Mouse (Mus musculus) c-Kit-negative CD71-positive TER-119-positive erythroid progenitor cells, embryonic 14.5 days (primary cell): Measurements from ENCODE around the gene Madd.
"Not testable (repeated sequence)": the region's sequence is repeated elsewhere in the genome, so short reads cannot be mapped to it uniquely, and the experiment has no call there.

Experiments
- DNase-seq: peaks from one replicate; pipeline ENCODE4 v3.0.0-alpha.2; 2013; ENCODE audit warnings: low read depth, low spot score

Madd gene

DNA sequence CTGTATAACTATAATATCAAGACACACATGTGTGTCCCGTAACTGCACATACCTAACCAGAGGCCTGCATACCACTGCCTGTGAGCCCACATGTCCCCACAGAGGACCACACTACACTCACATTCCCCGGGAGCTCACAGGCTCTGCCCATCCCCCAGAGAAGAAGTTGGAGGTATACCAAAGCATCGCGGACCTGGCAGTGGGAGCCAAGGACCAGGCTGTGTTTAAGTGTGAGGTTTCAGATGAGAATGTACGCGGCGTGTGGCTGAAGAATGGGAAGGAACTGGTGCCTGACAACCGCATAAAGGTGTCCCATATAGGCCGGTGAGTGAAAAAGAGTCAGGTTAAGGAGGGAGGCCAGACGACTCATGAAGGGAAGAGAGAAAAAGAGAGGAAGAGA, 58.5 kb downstream of the Madd start:
- DNase-seq: no peak

DNA sequence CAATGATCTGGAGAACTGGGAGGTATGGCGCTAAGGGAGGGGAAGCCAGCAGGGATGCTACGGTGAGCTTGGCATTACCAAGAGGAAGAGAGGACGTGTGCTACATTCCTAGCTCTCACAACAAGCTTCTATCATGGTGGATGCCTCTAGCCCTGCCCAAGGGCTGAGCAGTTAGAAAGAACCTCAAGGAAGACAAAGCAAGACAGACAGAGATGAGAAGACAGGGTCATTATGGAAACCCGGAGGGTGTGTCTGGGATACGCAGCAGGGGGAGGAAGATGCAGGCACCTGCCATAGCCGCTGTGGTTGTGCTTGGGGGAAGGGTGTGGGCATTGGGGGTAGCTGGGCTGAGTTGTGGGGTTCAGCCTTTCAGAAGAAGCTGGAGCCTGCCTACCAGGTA, 60.1 kb downstream of the Madd start:
- no peak for DNase-seq

DNA sequence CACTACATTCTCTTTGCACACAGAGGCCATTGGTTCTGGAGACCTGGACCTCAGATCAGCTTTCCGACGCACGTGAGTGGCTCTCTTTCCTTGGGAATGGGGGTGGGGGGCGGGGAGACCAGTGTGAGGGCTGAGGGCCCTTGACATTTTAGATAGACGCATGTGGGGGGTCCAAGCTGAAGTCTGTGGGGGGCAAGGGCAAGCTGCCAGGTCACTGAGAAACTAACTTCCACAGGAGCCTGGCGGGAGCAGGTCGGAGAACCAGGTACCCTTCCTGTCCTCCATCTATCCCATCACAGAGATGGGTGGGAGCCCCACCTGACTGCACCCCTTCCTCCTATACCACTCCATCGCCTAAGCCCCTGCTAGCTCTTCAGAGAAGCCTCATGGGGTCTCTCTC, 62.1 kb downstream of the Madd start:
- DNase-seq: no peak

DNA sequence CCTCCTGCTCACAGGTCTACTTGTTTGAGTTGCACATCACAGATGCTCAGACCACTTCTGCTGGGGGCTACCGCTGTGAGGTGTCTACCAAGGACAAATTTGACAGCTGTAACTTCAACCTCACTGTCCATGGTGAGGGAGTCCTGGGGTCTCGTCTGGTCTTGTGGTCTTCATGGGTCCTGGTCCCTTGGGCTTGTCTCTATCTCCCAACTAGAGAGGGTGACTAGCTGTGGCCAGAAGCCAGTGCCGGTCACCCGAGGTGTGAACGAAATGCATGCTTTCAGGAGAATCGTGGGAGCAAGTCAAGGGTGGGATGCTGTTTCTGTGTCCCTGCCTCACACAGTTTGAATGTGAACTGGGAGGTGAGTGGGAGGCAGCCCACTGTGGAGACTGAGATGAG, 62.6 kb downstream of the Madd start:
- no peak for DNase-seq

DNA sequence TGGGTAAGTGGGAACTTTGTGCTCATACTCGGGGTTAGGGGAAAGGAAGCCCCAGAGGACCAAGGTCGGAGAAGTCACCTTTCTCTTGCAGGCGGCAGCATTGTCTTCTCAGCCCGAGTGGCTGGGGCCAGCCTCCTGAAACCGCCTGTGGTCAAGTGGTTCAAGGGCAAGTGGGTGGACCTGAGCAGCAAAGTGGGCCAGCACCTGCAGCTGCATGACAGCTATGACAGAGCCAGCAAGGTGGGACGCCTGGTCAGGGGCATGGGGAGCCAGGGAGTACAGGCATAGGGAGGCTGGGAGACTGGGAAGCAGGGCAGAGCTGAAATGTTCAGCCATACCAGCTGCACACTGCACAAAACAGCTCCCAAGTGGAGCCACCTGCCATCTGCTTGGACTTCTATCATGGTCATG, 63.4 kb downstream of the Madd start:
- no peak for DNase-seq

DNA sequence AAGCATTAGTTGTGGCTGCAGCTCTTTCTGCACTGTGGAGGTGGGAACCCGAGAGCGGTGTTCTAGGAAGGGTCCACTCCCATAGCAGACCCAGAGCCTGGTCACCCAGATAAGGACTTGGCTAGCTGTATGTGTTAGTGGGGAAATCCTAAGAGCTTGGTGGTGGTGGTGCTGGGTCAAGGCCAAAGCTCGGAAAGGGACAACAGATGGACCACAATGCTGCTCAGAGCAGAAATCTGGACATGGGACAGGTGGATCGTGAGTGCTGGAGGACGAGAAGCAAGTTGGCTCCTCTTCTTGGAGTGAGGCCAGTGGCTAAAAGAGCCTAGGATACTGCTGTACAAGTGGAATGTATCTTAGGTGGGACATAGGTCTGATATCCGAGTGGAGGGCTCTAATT, 64.1 kb downstream of the Madd start:
- no peak for DNase-seq

DNA sequence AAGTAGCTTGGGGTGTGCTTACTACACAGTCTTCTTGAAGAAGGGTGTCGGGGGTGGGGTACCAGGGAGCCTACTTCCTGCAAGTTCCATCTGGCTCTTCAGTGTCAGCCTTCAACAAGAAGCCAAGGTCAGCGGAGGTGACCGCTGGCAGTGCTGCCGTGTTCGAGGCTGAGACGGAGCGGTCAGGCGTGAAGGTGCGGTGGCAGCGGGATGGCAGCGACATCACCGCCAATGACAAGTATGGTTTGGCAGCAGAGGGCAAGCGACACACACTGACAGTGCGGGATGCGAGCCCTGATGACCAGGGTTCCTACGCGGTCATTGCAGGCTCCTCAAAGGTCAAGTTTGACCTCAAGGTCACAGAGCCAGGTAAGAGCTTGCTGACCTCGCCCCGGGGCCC, 64.6 kb downstream of the Madd start:
- DNase-seq: no peak

DNA sequence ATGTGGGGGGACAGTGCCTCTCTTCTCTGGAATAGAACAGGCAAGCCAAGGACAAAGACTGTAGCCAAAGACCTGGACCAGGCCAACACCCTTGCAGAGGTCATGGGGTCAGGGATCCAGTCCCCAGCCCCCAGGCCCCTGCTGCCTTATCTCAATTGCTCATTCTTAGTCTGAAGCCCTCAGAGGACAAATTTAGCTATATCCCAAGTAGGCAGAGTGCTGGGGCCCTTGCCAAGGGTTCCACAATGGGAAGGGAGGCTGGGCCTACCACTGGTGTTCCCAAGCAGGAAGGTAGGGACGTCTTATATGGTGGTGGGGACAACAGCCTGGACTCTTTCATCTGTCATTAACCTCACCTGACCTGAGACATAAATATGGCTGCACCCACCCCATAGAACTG, 65.0 kb downstream of the Madd start:
- DNase-seq: no peak

DNA sequence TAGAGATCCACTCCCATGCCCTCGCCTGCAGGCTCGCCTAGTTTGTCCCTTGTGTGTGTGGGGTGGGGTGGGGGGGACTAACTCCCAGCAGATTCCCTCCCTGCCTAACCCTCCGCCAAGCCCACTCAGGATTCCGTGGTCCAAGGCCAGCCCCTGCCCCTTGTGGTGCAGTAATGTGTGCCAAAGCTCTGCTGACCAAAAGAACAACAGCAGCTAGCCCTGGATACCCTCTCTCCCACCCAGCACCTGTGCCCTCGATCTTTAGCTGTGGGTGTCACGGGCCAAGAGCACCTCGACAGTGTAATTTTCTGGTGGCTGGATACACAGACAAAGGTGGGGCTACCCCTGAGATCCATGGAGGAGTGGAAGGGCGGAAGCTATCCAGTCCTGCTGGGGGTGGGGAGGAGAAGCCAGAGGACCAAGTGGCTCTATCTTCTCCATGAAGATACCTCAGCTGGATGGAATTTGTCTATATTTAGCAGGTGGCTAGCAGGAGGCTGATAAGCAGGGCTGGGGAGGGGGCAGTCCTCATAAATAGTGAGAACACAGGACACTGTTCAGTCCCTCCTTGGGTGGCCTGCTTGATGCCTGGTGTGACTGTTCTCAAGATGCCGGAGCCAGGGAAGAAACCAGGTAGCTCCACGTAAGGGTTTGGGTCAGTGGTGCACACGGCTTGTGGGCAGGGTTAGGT, 65.9 kb downstream of the Madd start, which contains the start of gene Mybpc3:
Gene Mybpc3 (plus strand): TSS at position 560 of the 691 bp plus-strand sequence.
- no peak for DNase-seq

DNA sequence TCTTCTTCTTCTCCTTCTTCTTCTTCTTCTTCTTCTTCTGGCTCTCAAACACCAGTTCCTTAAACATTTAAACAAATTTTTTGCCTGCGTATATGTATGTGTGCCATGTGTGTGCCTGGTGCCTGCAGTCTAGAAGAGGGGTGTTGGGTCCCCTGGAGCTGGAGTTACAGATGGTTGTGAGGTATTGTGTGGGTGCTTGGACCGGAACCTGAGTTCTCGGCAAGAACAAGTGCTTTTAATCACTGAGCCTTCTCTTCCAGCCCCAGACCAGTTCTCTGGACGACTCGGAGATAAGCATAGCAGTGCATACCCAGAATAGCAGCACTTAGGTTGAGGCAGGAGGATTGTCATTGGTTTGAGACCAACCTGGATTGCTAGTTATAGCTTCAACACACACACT, 66.8 kb downstream of the Madd start:
- DNase-seq: no peak

DNA sequence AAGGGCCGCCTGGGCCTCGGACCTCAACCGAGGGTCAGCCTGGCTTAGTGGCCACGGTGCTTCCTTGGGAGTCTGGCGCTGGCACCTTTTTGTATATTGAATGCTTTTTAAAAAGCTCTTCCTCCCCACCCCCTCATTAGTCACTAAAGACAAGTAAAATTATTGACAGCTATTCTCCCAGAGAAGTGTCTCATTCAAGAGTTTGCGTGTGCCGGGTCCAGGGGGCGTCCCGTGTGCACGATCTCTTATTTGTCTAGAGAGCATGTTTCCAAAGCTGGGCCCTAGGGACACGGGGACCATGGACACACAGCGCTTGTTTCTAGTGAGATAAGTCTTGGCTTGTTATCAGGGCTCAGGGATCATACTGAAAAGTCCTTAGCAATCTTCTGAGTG, 68.1 kb downstream of the Madd start:
- no peak for DNase-seq

DNA sequence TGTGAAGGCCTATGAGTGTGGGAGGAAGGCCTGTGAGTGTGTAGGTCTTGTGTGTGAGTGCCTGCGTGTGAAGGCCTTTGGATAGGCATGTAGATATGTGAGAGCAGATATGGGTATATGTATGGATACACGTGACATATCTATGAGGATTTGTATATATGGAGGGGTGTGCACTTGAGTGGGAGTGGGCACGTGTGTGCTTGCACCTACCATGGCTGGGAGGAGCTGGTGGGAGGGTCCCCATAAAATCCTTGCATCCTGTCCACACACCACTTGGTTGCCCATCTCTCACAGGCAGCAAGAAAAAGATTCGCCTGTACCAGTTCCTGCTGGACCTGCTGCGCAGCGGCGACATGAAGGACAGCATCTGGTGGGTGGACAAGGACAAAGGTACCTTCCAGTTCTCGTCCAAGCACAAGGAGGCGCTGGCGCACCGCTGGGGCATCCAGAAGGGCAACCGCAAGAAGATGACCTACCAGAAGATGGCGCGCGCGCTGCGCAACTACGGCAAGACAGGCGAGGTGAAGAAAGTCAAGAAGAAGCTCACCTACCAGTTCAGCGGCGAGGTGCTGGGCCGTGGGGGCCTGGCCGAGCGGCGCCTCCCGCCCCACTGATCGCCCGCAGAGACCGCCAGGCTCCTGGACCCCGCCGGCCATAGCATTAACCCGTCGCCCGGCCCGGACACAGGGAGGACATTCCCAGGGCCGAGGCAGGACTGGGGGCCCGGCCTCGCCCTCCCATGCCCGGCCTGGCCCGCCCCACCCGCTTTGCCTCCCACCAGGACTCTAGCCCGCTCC, 68.7 kb downstream of the Madd start:
- no peak for DNase-seq

DNA sequence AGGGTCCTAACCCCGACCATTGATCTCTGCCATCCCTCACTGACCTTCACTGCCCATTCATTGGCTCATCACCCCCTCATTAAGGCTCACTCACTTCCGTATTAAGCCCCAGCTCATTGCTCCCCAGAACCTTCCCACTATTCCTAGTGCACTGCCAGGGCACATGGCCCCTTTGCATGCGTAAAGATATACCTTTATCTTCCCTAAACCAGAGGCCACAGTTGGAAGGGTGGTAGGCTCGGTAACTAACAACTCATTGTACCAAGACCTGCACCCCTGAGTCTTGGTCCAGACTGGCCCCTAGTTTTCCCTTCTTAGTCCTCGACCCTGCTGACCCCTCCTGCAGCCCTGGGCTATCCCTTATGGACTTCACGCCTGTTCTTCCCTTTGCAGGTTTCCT, 69.8 kb downstream of the Madd start:
- no peak for DNase-seq

DNA sequence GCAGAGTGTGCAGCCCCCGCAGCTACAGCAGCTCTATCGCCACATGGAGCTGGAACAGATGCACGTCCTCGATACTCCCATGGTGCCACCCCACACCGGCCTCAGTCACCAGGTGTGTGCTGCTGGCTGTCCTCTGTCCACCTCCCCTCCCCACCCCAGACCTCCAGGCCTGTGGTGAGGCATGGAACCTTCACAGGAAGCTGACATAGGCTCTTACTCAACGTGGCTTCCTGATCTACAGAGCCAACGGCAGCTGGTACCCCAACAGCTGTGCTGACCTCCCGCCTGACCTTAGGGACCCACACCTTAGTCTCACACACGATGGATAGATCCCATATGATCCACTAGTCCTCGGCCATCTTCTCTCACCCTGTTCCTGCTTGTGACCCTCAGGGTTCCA, 70.3 kb downstream of the Madd start:
- no peak for DNase-seq

DNA sequence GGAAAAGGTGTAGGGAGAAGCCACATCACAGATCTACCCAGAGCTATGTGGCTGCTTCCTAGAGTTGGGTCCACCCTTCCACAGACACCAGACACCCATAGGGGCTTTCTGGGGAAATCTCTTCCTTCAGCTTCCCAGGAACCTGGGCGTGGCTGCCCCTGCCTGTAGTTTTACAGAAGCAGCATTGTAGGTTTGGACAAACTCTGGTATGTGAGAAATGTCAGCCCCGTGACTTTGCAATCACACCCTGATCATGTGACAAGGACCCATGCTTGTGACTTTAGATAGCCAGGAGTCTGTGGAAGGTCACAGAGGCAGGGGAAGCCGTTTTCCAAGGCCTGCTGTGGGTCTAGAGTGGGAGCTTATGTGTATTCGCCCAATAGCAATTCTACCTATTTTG, 71.1 kb downstream of the Madd start:
- DNase-seq: no peak

DNA sequence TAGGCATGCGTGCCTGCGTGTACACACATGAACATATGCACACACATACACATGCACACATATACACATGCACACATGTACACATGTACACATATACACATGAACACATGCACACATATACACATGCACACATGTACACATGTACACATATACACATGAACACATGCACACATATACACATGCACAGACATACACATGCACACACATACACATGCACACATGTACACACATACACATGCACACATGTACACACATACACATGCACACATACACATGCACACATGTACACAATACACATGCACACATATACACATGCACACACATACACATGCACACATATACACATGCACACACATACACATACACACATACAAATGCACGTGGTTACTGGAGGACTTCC, 71.8 kb downstream of the Madd start:
- DNase-seq: not testable (repeated sequence)

DNA sequence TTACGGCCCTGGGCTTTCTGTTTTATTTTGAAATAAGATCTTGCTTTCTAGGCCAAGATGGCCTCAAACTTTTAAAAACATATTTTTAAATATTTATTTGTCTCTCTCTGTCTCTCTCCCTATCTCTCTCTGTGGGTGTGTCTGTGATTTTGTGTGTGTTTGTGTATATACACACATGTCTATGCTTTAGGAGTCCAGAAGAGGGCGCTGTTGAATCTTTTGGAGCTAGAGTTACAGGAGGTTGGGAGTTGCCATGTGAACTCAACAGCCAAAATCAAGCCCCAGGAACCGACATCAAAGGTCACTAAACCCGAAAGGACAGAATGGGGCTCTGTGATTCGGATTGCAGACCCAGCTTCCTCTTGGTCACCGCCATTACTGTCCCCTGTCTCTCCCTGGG, 73.2 kb downstream of the Madd start:
- DNase-seq: no peak

DNA sequence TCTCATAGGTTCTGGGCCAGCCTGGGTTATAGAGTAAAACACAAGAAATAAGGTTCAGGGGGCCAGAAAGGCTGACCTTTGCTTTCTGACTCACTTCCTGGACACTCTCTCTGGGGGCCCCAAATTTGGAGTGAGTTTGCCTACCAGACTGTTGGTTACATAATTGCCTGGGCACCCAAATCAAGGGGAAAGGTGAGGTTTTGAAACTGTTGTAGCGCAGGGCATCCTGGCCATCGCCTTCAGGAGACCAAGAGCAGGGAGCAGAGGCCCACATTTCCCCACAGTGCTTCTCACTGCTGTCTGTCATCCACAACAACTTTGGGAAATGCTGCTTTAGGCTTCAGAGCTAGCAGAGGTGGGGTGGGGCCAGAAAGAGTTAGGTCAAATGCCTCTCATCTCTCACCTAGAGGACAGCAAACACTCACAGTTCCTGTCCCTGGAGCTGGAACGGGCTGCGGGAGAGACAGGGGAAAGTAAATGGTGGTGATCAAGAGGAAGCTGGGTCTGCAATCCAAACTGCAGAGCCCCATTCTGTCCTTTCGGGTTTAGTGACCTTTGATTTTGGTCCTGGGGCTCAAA, 73.7 kb downstream of the Madd start:
- DNase-seq: no peak

DNA sequence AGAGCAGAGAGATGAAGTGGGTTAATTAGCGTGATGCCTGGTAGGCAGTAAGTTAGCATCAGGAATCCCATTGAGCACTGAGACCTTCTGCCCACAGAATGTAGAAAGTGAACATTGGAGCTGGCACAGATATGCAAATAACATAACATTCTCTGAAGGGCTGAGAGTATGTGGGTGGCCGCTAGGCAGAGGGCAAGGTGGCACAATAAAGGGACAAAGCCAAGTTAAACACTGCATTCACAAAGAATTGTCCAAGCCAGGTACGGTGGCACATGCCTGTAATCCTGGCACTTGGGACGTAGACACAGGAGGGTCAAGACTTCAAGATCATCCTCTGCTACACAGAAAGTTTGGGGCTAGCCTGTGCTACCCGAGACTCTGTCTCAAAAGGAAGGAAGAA, 74.4 kb downstream of the Madd start:
- no peak for DNase-seq

DNA sequence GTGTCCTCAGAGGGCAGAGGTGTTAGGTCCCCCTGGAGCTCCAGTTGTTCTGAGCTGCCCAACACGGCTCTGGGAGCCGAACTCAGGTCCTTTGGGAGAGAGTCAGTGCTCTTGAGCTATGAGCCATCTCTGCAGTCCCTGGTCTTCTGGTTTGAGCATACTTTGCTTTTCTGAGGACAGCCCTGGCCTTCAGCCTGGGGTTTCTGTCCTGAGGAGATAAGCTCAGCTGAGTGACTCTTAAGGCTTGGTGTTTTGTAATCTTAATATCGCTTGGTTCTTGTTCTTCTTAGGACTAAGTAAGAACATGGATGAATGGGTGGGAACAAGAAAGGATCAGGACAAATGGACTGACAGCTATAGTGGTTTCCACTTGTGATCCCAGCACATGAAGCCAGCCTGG, 75.5 kb downstream of the Madd start:
- DNase-seq: no peak

DNA sequence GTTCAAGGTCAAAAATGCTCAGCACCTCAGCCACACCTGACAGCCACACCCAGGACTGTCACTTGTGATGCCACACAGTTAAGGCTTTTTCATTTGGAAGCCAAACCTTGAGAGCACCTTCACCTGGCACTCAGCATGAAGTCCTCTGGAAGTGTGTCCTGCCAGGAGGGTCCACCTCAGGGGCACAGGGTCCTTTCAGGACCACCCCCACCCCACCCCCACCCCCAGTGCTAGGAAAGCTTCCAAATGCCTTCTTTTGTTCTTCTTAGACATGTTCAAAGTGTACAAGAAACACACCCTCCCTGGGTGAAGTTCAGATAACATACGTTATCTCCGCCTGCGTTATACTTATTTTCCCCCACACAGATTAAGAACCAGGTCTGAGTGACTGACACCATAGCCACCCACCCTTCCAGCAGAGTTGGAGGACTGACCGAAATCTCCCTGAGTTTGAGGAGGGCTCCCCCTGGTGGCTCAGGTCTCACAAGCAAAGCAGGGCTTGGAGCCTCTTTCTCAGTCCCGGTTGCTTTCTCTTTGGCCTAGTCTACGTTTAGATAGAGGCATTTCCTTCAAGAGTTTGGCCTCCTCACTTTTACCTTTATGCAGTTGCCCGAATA, 82.4 kb downstream of the Madd start:
- peak; percentile 67 for DNase-seq

DNA sequence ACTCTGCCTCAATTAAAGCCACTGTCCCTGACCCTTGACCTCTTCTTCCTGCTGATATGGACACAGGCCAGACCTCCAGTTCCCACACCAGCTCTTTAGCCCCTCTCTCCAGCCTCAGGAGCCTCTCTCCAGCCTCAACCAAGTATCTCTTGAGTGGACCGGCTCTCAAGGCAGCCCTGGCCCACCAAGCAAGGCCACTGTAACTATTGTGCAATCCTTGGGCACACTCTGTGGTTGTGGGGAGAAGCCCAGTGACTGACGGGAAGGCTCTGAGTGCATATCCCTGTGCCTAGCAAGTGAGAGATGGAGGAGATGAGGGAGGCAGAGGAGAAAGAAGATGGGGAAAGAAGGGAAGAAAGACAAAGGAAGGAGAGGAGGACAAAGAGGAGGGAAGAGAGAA, 85.5 kb downstream of the Madd start:
- DNase-seq: no peak

DNA sequence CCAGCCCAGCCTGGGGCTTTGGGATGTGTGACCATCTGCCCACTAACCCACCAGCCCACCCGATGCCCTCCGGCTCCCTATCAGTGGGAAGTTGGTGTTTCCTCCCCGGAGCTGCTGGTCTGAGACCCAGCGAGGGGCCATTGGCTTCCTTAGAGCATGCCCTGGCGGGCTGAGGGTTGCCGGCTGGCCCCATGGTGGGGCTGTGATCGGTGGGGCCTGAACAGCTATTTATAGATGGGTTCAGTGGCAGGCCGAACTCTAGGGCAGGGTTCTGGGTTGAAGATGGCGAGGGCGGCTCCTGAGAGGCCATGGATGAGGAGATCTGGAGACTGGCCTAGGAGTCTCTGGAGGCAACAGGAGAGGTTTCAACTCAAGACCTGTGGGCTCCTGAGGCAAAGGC, 86.6 kb downstream of the Madd start:
- no peak for DNase-seq
